In the genomic region with DNA sequence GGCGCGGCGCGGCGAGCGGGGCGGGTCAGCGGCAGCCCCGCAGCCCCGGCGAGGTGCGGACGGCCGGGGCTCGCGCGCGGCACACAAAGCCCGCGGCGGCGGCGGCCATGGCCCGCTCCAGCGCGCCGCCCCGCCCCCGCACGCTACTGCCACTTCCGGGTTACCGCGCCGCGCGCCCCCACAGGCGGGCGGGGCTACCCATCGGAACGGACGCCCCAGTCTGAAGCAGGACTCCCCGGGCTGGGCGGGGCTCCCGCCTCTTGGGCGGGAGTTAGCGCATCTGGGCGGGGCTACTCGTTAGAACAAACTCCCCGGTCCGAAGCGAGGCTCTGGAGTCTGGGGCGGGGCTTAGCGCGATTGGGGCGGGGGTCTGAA, we compare ENCODE assay signal across 8 mouse cellular contexts. TPM values are rescaled to one million over a fixed set of nuclear protein-coding genes. Genes with fewer than 3 reads are reported as not detected.
DNase-seq lines count a peak whose midpoint lies in the region; ATAC-seq and TF ChIP-seq lines count a peak whose summit lies in the region.

No protein-coding gene starts in this region.

- peaks cover 40% of the 10 kb centered on the region for H3K4me1 ChIP-seq in erythroblast, embryonic 14.5 days (ENCODE audit: control insufficient read depth)
- H3K4me1 ChIP-seq in heart, embryonic 13.5 days = peaks cover 38% of the 10 kb centered on the region
- peaks cover 55% of the 10 kb centered on the region for H3K4me1 ChIP-seq in liver, embryonic 12.5 days
- peaks cover 9% of the 10 kb centered on the region for H3K4me1 ChIP-seq in stomach, embryonic 15.5 days

- peak overlapping the region; percentile 73 for H3K4me2 ChIP-seq in heart, embryonic 13.5 days
- peak overlapping the region; percentile 82 for H3K4me2 ChIP-seq in liver, embryonic 12.5 days
- H3K4me2 ChIP-seq in stomach, embryonic 15.5 days = peak overlapping the region; percentile 76

- H3K27ac ChIP-seq in heart, embryonic 13.5 days (replicated peaks) = peak overlapping the region; percentile 96
- H3K27ac ChIP-seq in liver, embryonic 12.5 days = peak overlapping the region; percentile 82
- peak overlapping the region; percentile 94 for H3K27ac ChIP-seq in stomach, embryonic 15.5 days

- TF ChIP-seq CTCF in C2C12 (IDR thresholded peaks at IDR 0.05; ENCODE audit: control insufficient read depth, insufficient read depth, insufficient read length) = no peak
- no peak for TF ChIP-seq CTCF in brain, embryonic 14.5 days (IDR thresholded peaks at IDR 0.05; ENCODE audit: borderline replicate concordance, extremely low read depth, insufficient read depth, insufficient read length)

- peak; percentile 98 for DNase-seq in brain, embryonic 14.5 days (ENCODE audit: low read depth)
- DNase-seq in kidney, postnatal 10 days = peak; percentile 97
- DNase-seq in natural killer cell, adult 2 months (ENCODE audit: low spot score in 2 of 2) = peak; percentile 86 to 89

- H3K79me3 ChIP-seq in C2C12 (ENCODE audit: low read depth) = peaks cover 41% of the 10 kb centered on the region

- peak; percentile 84 for TF ChIP-seq POLR2A in brain, embryonic 14.5 days (IDR thresholded peaks at IDR 0.05; ENCODE audit: borderline replicate concordance, extremely low read depth, insufficient read depth, insufficient read length, poor library complexity, severe bottlenecking)

- WGBS in heart, embryonic 13.5 days = 1% methylated on average over 30 of the region's 55 CpGs
- WGBS in liver, embryonic 12.5 days (ENCODE audit: insufficient replicate concordance) = under 1% methylated on average over 40 of the region's 55 CpGs
- WGBS in stomach, embryonic 15.5 days = under 1% methylated on average over 24 of the region's 55 CpGs

- H3ac ChIP-seq in C2C12 (ENCODE audit: control insufficient read depth, insufficient read length, low read depth) = peak overlapping the region; percentile 98

- H3K4me3 ChIP-seq in C2C12 (ENCODE audit: insufficient read depth, poor library complexity, severe bottlenecking) = peak overlapping the region; percentile 65
- peak overlapping the region; percentile 86 for H3K4me3 ChIP-seq in erythroblast, embryonic 14.5 days (replicated peaks)
- H3K4me3 ChIP-seq in heart, embryonic 13.5 days = peak overlapping the region; percentile 95
- H3K4me3 ChIP-seq in liver, embryonic 12.5 days = peak overlapping the region; percentile 85
- H3K4me3 ChIP-seq in stomach, embryonic 15.5 days (replicated peaks) = peak overlapping the region; percentile 78

- no peaks in the 10 kb centered on the region for H3K27me3 ChIP-seq in C2C12 (ENCODE audit: control insufficient read depth, insufficient read depth, insufficient read length)
- peaks cover 10% of the 10 kb centered on the region for H3K27me3 ChIP-seq in erythroblast, embryonic 14.5 days (ENCODE audit: control insufficient read depth)
- H3K27me3 ChIP-seq in heart, embryonic 13.5 days (replicated peaks) = no peaks in the 10 kb centered on the region
- no peaks in the 10 kb centered on the region for H3K27me3 ChIP-seq in liver, embryonic 12.5 days (replicated peaks)
- H3K27me3 ChIP-seq in stomach, embryonic 15.5 days (replicated peaks) = no peaks in the 10 kb centered on the region

- peaks cover 48% of the 10 kb centered on the region for H3K79me2 ChIP-seq in C2C12 (ENCODE audit: control insufficient read depth, insufficient read depth)

- peak; percentile 87 for ATAC-seq in heart, embryonic 13.5 days (ENCODE audit: extremely low read depth, insufficient number of reproducible peaks, low FRiP score, low TSS enrichment)
- peak; percentile 95 for ATAC-seq in liver, embryonic 12.5 days
- peak; percentile 96 for ATAC-seq in stomach, embryonic 15.5 days (ENCODE audit: insufficient read depth, low FRiP score, low read depth)

- H3K9ac ChIP-seq in heart, embryonic 13.5 days = peak overlapping the region; percentile 98
- H3K9ac ChIP-seq in liver, embryonic 12.5 days = peak overlapping the region; percentile 89
- H3K9ac ChIP-seq in stomach, embryonic 15.5 days = peak overlapping the region; percentile 97

- H3K9me3 ChIP-seq in erythroblast, embryonic 14.5 days (ENCODE audit: control insufficient read depth, low read length) = no peaks in the 10 kb centered on the region
- no peaks in the 10 kb centered on the region for H3K9me3 ChIP-seq in heart, embryonic 13.5 days
- H3K9me3 ChIP-seq in liver, embryonic 12.5 days (replicated peaks) = no peaks in the 10 kb centered on the region
- no peaks in the 10 kb centered on the region for H3K9me3 ChIP-seq in stomach, embryonic 15.5 days

- peaks cover 6% of the 10 kb centered on the region for H3K36me3 ChIP-seq in C2C12 (ENCODE audit: control insufficient read depth, insufficient read depth)
- peaks cover 8% of the 10 kb centered on the region for H3K36me3 ChIP-seq in erythroblast, embryonic 14.5 days (ENCODE audit: control insufficient read depth)
- H3K36me3 ChIP-seq in heart, embryonic 13.5 days = peaks cover 17% of the 10 kb centered on the region
- H3K36me3 ChIP-seq in liver, embryonic 12.5 days = peaks cover 5% of the 10 kb centered on the region
- 0 out of 2 replicates have a peak, but pooled peaks cover 2% of the 10 kb centered on the region for H3K36me3 ChIP-seq in stomach, embryonic 15.5 days

TF ChIP-seq in C2C12, 6 proteins besides CTCF, POLR2A, EP300 and RAD21:
- TF ChIP-seq MYOG (IDR thresholded peaks at IDR 0.05; ENCODE audit: control insufficient read depth, extremely low read depth, insufficient read length) (no peak), MYOD1 (IDR thresholded peaks at IDR 0.05; ENCODE audit: control insufficient read depth, insufficient read length, low read depth) (no peak), CEBPB (IDR thresholded peaks at IDR 0.05; ENCODE audit: low read depth) (no peak), MAX (IDR thresholded peaks at IDR 0.05) (no peak), USF1 (IDR thresholded peaks at IDR 0.05; ENCODE audit: low read depth) (no peak), FOSL1 (IDR thresholded peaks at IDR 0.05; ENCODE audit: insufficient read depth, low read length, poor library complexity, severe bottlenecking) (no peak)

RNA-seq across cellular contexts. Expression of gene Abhd17c, which starts 0.3 kb away (rescaled TPM):
- polyA plus RNA-seq in C2C12 (2012; fragmentation: generic; extraction: Trizol) = 32.9 TPM
- 98.8 and 99.2 TPM in 2 replicates for polyA plus RNA-seq in brain, embryonic 14.5 days (2012; rRNA removed)
- polyA plus RNA-seq in erythroblast, embryonic 14.5 days (2012) = 0.47 and 0.63 TPM in 2 replicates
- 20.4 and 31.4 TPM in 2 replicates for polyA plus RNA-seq in heart, embryonic 13.5 days (2015; fragmentation: Nextera tagmentation; extraction: Ambion mirVana)
- 44.9 and 45.4 TPM in 2 replicates for polyA plus RNA-seq in liver, embryonic 12.5 days (2016; fragmentation: Nextera tagmentation; extraction: Ambion mirVana)
- 63.7 and 65.5 TPM in 2 replicates for polyA plus RNA-seq in stomach, embryonic 15.5 days (2015; fragmentation: Nextera tagmentation; extraction: Ambion mirVana)

Comparison
In these comparisons a context has a peak if more than half of its experiments do, and no peak if none do; other contexts are left out.
1. Peak in every context shown above with its lines: DNase-seq, ATAC-seq, H3K4me3 ChIP-seq and H3K27ac ChIP-seq.
2. RNA of gene Abhd17c, which starts 0.3 kb away (polyA plus RNA-seq): 98.8 to 99.2 TPM in brain, embryonic 14.5 days, 63.7 to 65.5 TPM in stomach, embryonic 15.5 days, 44.9 to 45.4 TPM in liver, embryonic 12.5 days, 32.9 TPM in C2C12 (single experiment) and 20.4 to 31.4 TPM in heart, embryonic 13.5 days; 0.47 to 0.63 TPM in erythroblast, embryonic 14.5 days; every median in the first group is over 10 times any median in the second.